In genomic region chr10:111508324-111509080, GRCm38 (mm10) we compare ENCODE assay signal across 8 mouse cellular contexts. TPM values are rescaled to one million over a fixed set of nuclear protein-coding genes. Genes with fewer than 3 reads are reported as not detected.
DNase-seq lines count a peak whose midpoint lies in the region; ATAC-seq and TF ChIP-seq lines count a peak whose summit lies in the region.

No protein-coding gene starts in this region.

- peak overlapping the region; percentile 93 for H3K4me3 ChIP-seq in forebrain, embryonic 15.5 days
- H3K4me3 ChIP-seq in liver, embryonic 13.5 days (replicated peaks): peak overlapping the region; percentile 73
- no peak overlapping the region for H3K4me3 ChIP-seq in cerebellum, adult 2 months (replicated peaks; ENCODE audit: insufficient read depth, low read depth, low read length)

- DNase-seq in adrenal gland, postnatal 14 days: peak; percentile 22
- no peak for DNase-seq in adrenal gland, adult 8-10 months
- peak; percentile 40 for DNase-seq in 3T3-L1 (ENCODE audit: low read depth, low spot score)
- DNase-seq in liver, embryonic 13.5 days: no peak
- no peak for DNase-seq in cerebellum, adult 2 months
- no peak for DNase-seq in ovary, adult 18-20 months (ENCODE audit: low spot score)

- H3K4me2 ChIP-seq in forebrain, embryonic 15.5 days (replicated peaks): peak overlapping the region; percentile 75
- peak overlapping the region; percentile 86 for H3K4me2 ChIP-seq in liver, embryonic 13.5 days

- no peak for TF ChIP-seq POLR2A in cerebellum, adult 2 months (IDR thresholded peaks at IDR 0.05; ENCODE audit: borderline replicate concordance, insufficient read depth, low read length)

- H3K27ac ChIP-seq in forebrain, embryonic 15.5 days (replicated peaks): no peak overlapping the region
- H3K27ac ChIP-seq in liver, embryonic 13.5 days: no peak overlapping the region
- H3K27ac ChIP-seq in cerebellum, adult 2 months (ENCODE audit: insufficient read depth, low read length): no peak overlapping the region

- no peaks in the 10 kb centered on the region for H3K9me3 ChIP-seq in forebrain, embryonic 15.5 days
- no peaks in the 10 kb centered on the region for H3K9me3 ChIP-seq in liver, embryonic 13.5 days (replicated peaks)

- no peak for TF ChIP-seq CTCF in cerebellum, adult 2 months (IDR thresholded peaks at IDR 0.05; ENCODE audit: borderline replicate concordance, insufficient read depth, low read depth, low read length)

- H3K4me1 ChIP-seq in forebrain, embryonic 15.5 days: peaks cover 22% of the 10 kb centered on the region
- H3K4me1 ChIP-seq in liver, embryonic 13.5 days (replicated peaks): peaks cover 40% of the 10 kb centered on the region
- no peaks in the 10 kb centered on the region for H3K4me1 ChIP-seq in cerebellum, adult 2 months (ENCODE audit: control insufficient read depth, insufficient read depth, low read length)

- no peak for ATAC-seq in forebrain, embryonic 15.5 days (replicated peaks)
- no peak for ATAC-seq in liver, embryonic 13.5 days (ENCODE audit: low read depth)
- no peak for ATAC-seq in erythroblast, adult 5-6 weeks (replicated peaks; ENCODE audit: low FRiP score, poor library complexity, severe bottlenecking)

- H3K9ac ChIP-seq in forebrain, embryonic 15.5 days (replicated peaks): peak overlapping the region; percentile 85
- H3K9ac ChIP-seq in liver, embryonic 13.5 days: peak overlapping the region; percentile 39; the same call in 1 of the 2 replicates

- WGBS in forebrain, embryonic 15.5 days: 9% methylated on average over 7 of the region's 7 CpGs
- WGBS in liver, embryonic 13.5 days (ENCODE audit: insufficient replicate concordance): 22% methylated on average over 7 of the region's 7 CpGs
- 38% methylated on average over 7 of the region's 7 CpGs for WGBS in cerebellum, adult 2 months

- H3K36me3 ChIP-seq in forebrain, embryonic 15.5 days: no peaks in the 10 kb centered on the region
- H3K36me3 ChIP-seq in liver, embryonic 13.5 days: no peaks in the 10 kb centered on the region

- no peaks in the 10 kb centered on the region for H3K27me3 ChIP-seq in forebrain, embryonic 15.5 days
- H3K27me3 ChIP-seq in liver, embryonic 13.5 days: peaks cover 46% of the 10 kb centered on the region
- H3K27me3 ChIP-seq in cerebellum, adult 2 months (ENCODE audit: control insufficient read depth, insufficient read depth, low read length): no peaks in the 10 kb centered on the region

RNA-seq across cellular contexts. Expression of gene Phlda1, which starts 2.4 kb away (rescaled TPM):
- total RNA-seq in adrenal gland, postnatal 14 days (2021): 50.8 and 76.7 TPM in 2 replicates
- 100 to 1,000 TPM in 1 of 4 experiments, 10 to 100 TPM in 3; 57.2 to 195 (median 76.9) TPM for total RNA-seq in adrenal gland, adult 8-10 months (2022)
- polyA plus RNA-seq in forebrain, embryonic 15.5 days (2015; fragmentation: Nextera tagmentation; extraction: Ambion mirVana): 23.3 and 24.3 TPM in 2 replicates
- polyA plus RNA-seq in liver, embryonic 13.5 days (2015; fragmentation: Nextera tagmentation; extraction: Ambion mirVana): 4.4 and 5.6 TPM in 2 replicates
- polyA plus RNA-seq in cerebellum, adult 2 months (2012; rRNA removed): 13.4 and 17.5 TPM in 2 replicates
- 0.38 and 4.0 TPM in 2 replicates for total RNA-seq in erythroblast, adult 5-6 weeks (2015; ENCODE audit: low replicate concordance)
- total RNA-seq in erythroblast, adult 5-6 weeks (2017; ENCODE audit: low replicate concordance): 0.84 TPM in 1 of 2 replicates, not detected in the other

RNA-seq across cellular contexts. Expression of gene Nap1l1, which starts 35.5 kb away (rescaled TPM):
- total RNA-seq in adrenal gland, postnatal 14 days (2021): 153 and 160 TPM in 2 replicates
- 100 to 1,000 TPM; 120 to 143 (median 133) TPM for total RNA-seq in adrenal gland, adult 8-10 months (2022)
- polyA plus RNA-seq in forebrain, embryonic 15.5 days (2015; fragmentation: Nextera tagmentation; extraction: Ambion mirVana): 210 and 219 TPM in 2 replicates
- polyA plus RNA-seq in liver, embryonic 13.5 days (2015; fragmentation: Nextera tagmentation; extraction: Ambion mirVana): 163 and 198 TPM in 2 replicates
- polyA plus RNA-seq in cerebellum, adult 2 months (2012; rRNA removed): 108 and 117 TPM in 2 replicates
- total RNA-seq in erythroblast, adult 5-6 weeks (2015; ENCODE audit: low replicate concordance): 105 and 154 TPM in 2 replicates
- total RNA-seq in erythroblast, adult 5-6 weeks (2017; ENCODE audit: low replicate concordance): 128 and 220 TPM in 2 replicates

Comparison
In these comparisons a context has a peak if more than half of its experiments do, and no peak if none do; other contexts are left out.
1. DNase-seq: peak in adrenal gland, postnatal 14 days (single experiment) and 3T3-L1 (single experiment); none in adrenal gland, adult 8-10 months (single experiment), liver, embryonic 13.5 days (single experiment), cerebellum, adult 2 months (0 of 2) and ovary, adult 18-20 months (single experiment).
2. RNA of gene Phlda1, which starts 2.4 kb away (total RNA-seq): 57.2 to 195 TPM in adrenal gland, adult 8-10 months and 50.8 to 76.7 TPM in adrenal gland, postnatal 14 days; 0.38 to 4.0 TPM in erythroblast, adult 5-6 weeks; every median in the first group is over 10 times any median in the second.